Mouse (Mus musculus) MN1 (cell line): ENCODE data around the gene Gpr162.
A peak's percentile ranks its signal among the peaks of the same experiment; 100 is the strongest.
"Not testable (repeated sequence)": the region's sequence is repeated elsewhere in the genome, so short reads cannot be mapped to it uniquely, and the experiment has no call there.

Experiments
- DNase-seq: peaks from one replicate; pipeline ENCODE4 v3.0.0-alpha.2; 2016; ENCODE audit warnings: low spot score

Gene Gpr162

DNA sequence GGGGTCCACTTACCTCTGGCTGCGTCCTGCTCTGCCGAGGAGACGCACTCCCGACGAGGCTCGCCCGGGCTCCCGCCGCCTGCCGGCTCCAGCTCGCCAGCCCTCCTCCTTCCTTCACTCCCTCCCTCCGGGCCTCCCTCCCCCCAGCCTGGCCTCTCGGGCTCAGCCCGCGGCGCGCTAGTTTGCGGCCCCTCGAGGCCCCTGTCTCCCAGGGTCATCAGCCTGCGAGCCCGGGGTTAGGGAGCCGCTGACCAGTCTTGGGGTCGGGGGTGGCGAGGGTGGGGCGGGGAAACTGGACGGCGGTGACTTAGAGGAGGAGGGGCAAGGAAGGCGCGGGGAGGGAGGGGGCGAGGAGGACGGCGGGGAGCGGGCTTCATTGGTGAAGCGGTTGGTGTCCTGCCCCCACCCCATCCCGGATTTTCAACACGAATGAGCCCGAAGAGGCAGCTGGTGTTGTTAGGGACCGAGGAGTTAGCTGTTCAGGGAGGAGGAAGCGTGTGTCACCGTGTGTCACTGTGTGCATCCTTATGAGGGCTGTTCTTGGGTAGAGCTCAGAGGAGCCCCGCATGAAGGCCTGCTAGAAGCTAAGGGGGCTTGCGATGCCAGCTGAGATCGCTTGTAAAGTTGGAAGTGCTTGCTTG is at the start of gene Gpr162:
Gene Gpr162, minus strand, starts transcription at position 326 of the 641 bp plus-strand sequence.
- DNase-seq = peak; percentile 76

GRCm38 (mm10) chr6:124913214-124913613 is 49.4 kb upstream of the Gpr162 start:
- DNase-seq = peak; percentile 31

DNA sequence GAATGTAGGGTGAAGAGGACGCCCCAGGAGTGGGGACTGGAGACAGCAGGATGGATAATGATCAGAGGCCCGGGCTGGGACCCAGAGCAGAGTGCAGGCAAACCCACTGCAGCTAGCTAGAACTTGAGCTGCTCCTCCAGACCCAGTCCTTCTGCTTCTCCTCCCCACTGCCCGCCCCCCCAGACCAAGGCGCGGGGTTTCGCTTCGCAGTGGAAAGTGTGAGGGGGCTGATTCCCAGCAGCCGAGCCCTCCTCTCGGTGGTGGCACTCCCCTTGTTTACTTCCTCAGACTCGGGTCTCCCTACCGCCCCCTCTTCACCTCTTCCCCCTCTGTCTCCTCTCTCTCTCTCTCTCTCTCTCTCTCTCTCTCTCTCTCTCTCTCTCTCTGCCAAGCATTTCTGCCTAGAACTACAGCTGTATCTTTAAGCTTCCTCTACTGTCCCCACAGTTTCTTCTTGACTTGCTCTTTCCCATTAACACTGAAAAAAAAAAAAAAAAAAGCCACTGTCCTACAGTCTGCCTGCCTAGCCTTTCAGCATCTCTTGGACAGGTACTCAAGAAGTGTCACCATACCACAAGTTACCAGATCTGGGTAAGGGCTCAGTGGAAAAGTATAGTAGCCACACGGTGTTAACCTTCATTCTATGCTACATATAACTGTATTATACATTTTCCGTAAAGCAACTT is 47.9 kb upstream of the Gpr162 start, which contains the start of gene Lag3:
Gene Lag3, minus strand, starts transcription at position 173 of the 686 bp plus-strand sequence.
- no peak for DNase-seq

DNA sequence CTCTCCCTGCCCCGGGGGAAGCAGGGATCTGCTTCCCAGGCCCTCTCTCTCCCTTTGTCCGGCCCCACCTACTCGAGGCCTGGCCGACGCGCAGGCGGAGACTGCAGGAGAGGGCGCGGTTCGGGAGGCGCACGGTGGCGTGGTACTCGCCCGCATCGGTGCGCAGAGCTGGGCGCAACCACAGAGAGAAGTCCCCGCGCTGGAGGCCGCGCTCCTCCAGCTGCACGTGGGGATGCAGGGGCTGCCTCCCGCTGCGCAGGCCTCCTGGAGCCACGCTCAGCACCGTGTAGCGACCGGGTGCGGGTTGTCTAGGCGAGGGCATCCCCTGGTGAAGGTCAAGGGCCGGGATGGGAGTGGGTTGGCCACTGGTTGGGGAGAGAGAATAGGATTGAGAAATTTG is 46.2 kb upstream of the Gpr162 start:
- DNase-seq = no peak

DNA sequence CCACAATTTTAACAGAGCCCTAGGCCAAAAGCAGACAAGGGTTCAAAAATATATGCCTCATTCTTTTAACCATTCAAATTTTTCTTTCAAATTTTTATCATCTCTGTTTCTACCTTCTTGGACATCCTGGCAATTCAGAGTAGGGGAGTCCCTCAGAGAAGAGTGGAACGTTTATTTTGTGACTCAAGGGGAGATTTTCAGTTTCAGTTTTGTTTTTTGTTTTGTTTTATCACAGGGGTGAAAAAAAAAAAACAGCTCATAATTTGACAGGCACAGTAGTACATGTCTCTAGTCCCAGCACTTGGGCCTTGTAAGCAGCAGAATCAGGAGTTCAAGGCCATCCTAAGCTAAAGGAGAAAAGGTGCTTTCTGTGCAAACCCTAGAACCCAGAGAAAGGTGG is 44.0 kb upstream of the Gpr162 start:
- no peak for DNase-seq

DNA sequence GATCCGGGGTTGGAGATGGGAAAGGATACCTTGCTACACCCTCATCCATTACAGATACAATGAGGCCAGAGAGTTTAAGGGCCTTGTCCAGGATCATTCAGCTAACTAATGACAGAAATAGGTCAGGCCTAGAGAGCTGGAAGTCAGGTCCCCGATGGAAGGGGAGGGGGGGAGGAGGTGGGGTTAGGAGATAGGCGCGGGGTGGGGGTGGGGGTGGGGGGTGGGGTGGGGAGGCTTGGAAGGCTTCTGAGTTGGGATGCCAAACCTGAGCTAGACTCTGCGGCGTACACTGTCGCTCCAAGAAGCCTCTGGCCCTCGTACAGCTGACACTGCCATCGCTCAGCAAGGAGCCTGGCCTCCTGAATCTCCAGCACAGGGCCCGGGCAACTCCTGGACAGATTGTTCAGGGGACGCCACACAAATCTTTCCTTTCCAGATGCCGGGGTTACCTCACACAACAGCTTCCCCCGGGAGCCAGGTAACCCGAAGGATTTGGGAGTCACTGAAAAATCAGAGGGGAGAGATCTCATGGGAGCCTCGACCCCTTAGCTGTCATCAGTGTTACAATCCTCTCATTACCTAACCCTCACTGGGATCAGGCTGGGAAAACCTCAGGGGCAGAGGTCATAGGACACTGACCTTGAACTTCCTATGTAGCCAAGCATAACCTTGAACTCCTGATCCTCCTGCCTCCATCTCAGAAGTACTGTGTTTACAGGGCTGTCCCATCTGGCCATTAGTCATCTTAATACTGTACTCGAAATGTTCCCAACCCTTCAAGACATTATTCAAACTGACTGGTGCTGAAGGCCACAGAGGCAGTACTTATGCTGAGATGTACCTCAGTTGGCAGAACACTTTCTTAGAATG is 41.4 kb upstream of the Gpr162 start:
- peak; percentile 46 for DNase-seq

GRCm38 (mm10) chr6:124904161-124904981 is 40.6 kb upstream of the Gpr162 start:
- peak; percentile 86 for DNase-seq

DNA sequence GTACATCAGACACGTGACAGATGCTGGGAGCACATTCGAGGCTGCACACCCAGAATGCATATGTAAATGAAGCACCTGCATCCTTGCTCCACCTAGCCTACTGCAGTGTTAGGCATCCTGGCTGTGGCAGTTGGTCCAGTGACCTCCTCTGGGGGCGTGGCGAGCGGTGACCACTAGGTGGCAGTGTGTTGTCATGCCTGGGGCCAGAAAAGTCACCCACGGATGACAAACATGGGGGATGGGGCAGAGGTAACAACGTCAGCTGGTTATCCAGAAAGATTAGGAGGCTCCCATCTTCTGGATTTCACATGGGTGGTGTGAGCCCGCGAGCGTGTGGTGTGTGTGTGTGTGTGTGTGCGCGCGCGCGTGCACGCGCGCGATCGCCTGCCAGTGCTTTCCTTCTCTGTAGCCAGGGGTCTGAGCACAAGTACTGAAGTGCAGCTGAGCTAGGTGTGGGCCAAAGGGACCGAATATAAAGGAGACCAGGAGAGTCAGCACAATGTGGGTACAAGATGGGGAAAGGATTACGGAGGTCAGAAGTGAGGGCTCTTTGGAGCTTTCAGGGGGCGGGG is 39.9 kb upstream of the Gpr162 start:
- peak; percentile 93 for DNase-seq

DNA sequence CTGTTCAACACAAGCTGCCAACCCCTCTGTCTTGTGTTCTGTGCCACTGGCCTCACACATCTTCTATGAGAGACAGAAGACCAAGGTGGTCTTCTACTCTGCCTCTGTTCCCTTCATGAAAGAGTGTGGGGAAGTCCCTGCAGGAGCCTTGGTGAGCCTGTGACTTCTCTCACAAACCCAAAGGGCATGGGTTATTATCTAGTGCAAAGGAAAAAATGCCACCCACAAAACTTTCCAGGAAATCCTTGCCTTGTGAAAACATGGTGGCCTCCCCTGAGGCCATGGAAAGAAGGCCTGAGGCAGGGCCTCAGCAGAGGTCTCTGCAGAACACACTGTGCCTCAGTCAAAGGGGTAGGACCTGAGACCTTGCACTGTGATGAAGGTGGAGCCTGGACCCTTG is 38.1 kb upstream of the Gpr162 start:
- DNase-seq = no peak

- DNase-seq = peak; percentile 72
Measured at GRCm38 (mm10) chr6:124900801-124901480, 37.2 kb upstream of the Gpr162 start.

- DNase-seq = no peak
Measured at GRCm38 (mm10) chr6:124900056-124900800, 36.4 kb upstream of the Gpr162 start.

DNA sequence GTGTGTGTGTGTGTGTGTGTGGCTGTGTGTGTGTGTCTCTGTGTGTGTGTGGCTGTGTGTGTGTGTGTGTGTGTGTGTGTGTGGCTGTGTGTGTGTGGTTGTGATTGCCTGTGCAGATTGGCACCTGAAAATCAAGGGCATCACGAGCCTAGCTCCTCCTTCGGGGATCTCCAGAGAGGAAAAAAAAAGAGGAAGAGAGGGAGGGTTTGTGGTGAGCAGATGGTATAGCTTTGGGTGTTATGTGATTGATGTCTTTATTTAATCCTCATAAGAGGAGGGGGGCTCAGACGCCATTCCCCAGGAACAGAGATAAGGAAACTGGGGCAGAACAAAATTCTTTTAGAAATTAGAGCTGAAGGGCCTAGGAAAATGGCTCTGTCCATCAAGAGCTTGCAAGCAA is 34.6 kb upstream of the Gpr162 start:
- no peak for DNase-seq

DNA sequence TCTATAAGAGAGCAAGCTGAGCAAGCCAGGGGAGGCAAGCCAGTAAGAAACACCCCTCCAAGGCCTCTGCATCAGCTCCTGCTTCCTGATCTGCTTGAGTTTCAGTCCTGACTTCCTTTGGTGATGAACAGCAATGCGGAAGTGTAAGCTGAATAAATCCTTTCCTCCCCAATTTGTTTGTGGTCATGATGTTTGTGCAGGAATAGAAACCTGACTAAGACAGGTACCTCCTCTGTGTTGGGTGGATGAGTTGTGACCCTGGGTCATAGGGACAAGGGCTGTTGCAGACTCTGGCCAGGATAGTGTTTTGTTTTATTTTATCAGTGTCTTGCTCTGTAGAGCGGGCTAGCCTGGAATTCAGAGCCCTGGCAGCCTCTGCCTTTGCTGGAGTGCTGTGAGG is 30.3 kb upstream of the Gpr162 start:
- not testable (repeated sequence) for DNase-seq

- no peak for DNase-seq
Measured at GRCm38 (mm10) chr6:124890997-124891396, 27.2 kb upstream of the Gpr162 start.

- no peak for DNase-seq
Measured at GRCm38 (mm10) chr6:124888555-124889125, 24.9 kb upstream of the Gpr162 start.

DNA sequence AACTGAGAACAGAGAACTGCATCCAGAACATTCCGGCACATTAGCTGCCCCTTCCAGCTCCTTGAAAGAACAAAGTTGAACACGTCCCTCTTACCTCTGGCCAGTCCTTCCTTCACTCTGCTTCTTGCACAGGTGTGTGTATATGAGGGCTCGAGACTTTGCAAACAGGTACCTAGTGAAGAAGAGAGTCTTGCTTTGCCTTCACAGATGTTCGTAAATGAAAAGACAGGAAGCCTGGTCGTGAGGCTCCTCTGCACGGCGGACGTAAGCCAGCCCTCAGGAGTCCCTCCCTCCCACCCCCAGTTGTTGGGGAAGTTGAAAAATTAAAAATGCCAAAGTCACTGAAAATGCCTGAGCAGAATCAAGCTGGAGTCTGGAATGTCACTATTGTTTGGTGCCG is 24.2 kb upstream of the Gpr162 start, which contains the start of gene Cd4:
Gene Cd4, minus strand, starts transcription at position 236 of the 400 bp plus-strand sequence.
- DNase-seq = no peak

DNA sequence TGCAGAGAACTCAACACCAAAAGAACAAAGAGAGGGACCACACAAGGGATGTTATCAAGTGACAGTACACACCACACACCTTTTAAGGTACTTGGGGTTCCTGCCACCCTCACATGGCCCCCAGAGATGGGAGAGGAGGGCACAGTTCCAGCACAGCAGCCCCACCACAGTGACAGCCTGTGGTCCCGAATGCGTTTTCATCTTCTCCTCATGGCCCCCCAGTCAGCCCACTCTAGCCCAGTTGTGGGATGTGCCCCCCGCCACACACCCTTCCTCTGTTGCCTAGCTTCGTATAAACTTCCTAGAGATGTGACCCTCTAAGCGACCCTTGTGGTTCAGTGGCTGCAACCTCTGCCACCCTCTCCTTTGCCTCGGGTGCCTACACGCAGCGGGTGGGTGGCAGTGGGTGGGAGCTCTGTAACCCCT is 22.2 kb upstream of the Gpr162 start:
- DNase-seq = no peak

GRCm38 (mm10) chr6:124884714-124885500 is 21.1 kb upstream of the Gpr162 start:
- DNase-seq = no peak

GRCm38 (mm10) chr6:124883351-124883750 is 19.6 kb upstream of the Gpr162 start:
- no peak for DNase-seq
